Mouse (Mus musculus): ENCODE measurements around the gene Tyrobp.

- no peak for TF ChIP-seq POLR2A (IDR thresholded peaks at IDR 0.05; ENCODE audit: borderline replicate concordance, extremely low read depth, low read depth, low read length)
- no peak for TF ChIP-seq CTCF (IDR thresholded peaks at IDR 0.05; ENCODE audit: insufficient read depth, low read length)
Measured at GRCm38 (mm10) chr7:30444154-30444970, 30.8 kb downstream of the Tyrobp start.

Data from lung, adult 2 months (tissue).